Mouse (Mus musculus) small intestine, adult 2 months (tissue): ENCODE measurements around the gene Zc3hc1. TPM values are rescaled to one million over a fixed set of nuclear protein-coding genes. Genes with fewer than 3 reads are reported as not detected.

Experiments used
- H3K27ac ChIP-seq: fragments of 200-500 bp; 2 replicates; pipeline ENCODE4 v1.5.1; 2012; ENCODE audit warnings: low read depth, low read length, control low read depth, inconsistent platforms; ENCODE audit not compliant: insufficient read depth
- H3K27me3 ChIP-seq: fragments of 200-500 bp; 2 replicates; pipeline ENCODE4 v1.6.1; 2012; ENCODE audit warnings: mild to moderate bottlenecking, moderate library complexity, low read length, inconsistent platforms; ENCODE audit not compliant: control insufficient read depth, insufficient read depth
- H3K36me3 ChIP-seq: fragments of 200-500 bp; 2 replicates; pipeline ENCODE4 v1.6.1; 2012; ENCODE audit warnings: mild to moderate bottlenecking, low read length, control low read depth, inconsistent platforms; ENCODE audit not compliant: control insufficient read depth, insufficient read depth
- H3K4me1 ChIP-seq: fragments of 200-500 bp; 2 replicates; pipeline ENCODE4 v1.6.1; 2012; ENCODE audit warnings: low read length, inconsistent platforms, mixed read lengths; ENCODE audit not compliant: control insufficient read depth, insufficient read depth, insufficient read length
- H3K4me3 ChIP-seq: fragments of 200-500 bp; 2 replicates; pipeline ENCODE4 v1.5.1; 2012; ENCODE audit warnings: low read depth, mild to moderate bottlenecking, control low read depth, inconsistent platforms, low read length, moderate library complexity
- CTCF ChIP-seq: fragments of 200-500 bp; IDR thresholded peaks from 2 replicates; pipeline ENCODE4 v1.5.1; 2012; ENCODE audit warnings: low read depth, mild to moderate bottlenecking, control low read depth, inconsistent platforms, low read length, moderate library complexity, mixed read lengths; ENCODE audit not compliant: insufficient replicate concordance, insufficient read length; ENCODE audit errors: extremely low read depth
- POLR2A ChIP-seq: fragments of 200-500 bp; IDR thresholded peaks from 2 replicates; pipeline ENCODE4 v1.6.1; 2012; ENCODE audit warnings: low read depth, mild to moderate bottlenecking, control low read depth, inconsistent platforms, low read length, moderate library complexity
- WGBS: fragments of 180-500 bp; shearing (Covaris S2); methylation state at CpG from one replicate; pipeline ENCODE4 v1.1.7; 2018; 5-methylcytosine and 5-hydroxymethylcytosine counted together
- polyA plus RNA-seq: library from polyadenylated mRNA; depleted of rRNA; stranded (reverse); fragments of >200 nt; gene quantifications from 2 replicates; pipeline ENCODE4 v1.2.3, GENCODE M21; 2012; rRNA removed

The Zc3hc1 gene
- polyA plus RNA-seq, 1 experiment = 5.9 TPM

- H3K27ac ChIP-seq = no peak overlapping the region
- no peak overlapping the region for H3K4me3 ChIP-seq
- H3K36me3 ChIP-seq = no peaks in the 10 kb centered on the region
- H3K4me1 ChIP-seq = no peaks in the 10 kb centered on the region
- TF ChIP-seq POLR2A (no peak), CTCF (no peak)
- WGBS = 61% methylated on average over 6 of the region's 6 CpGs
- no peaks in the 10 kb centered on the region for H3K27me3 ChIP-seq
Observed at GRCm38 (mm10) chr6:30344032-30344431, 46.8 kb downstream of the Zc3hc1 start.

GRCm38 (mm10) chr6:30340231-30340873 lies 50.5 kb downstream of the Zc3hc1 start:
- Histone ChIP-seq H3K27ac (no peak overlapping the region), H3K4me1 (peaks cover 5% of the 10 kb centered on the region; the same call in 1 of the 2 replicates), H3K27me3 (no peaks in the 10 kb centered on the region), H3K4me3 (no peak overlapping the region), H3K36me3 (no peaks in the 10 kb centered on the region)
- TF ChIP-seq CTCF = no peak
- TF ChIP-seq POLR2A = no peak
- WGBS = 87% methylated on average over 4 of the region's 4 CpGs

- Histone ChIP-seq H3K4me1 (peaks cover 5% of the 10 kb centered on the region; the same call in 1 of the 2 replicates), H3K27ac (peak overlapping the region; percentile 3; the same call in 1 of the 2 replicates), H3K4me3 (peak overlapping the region; percentile 29), H3K36me3 (no peaks in the 10 kb centered on the region), H3K27me3 (no peaks in the 10 kb centered on the region)
- TF ChIP-seq POLR2A = no peak
- TF ChIP-seq CTCF = no peak
- WGBS = 2% methylated on average over 5 of the region's 5 CpGs
Observed at GRCm38 (mm10) chr6:30336912-30337311, 53.9 kb downstream of the Zc3hc1 start.

- TF ChIP-seq CTCF (no peak), POLR2A (no peak)
Observed at GRCm38 (mm10) chr6:30332262-30332661, 58.6 kb downstream of the Zc3hc1 start.

GRCm38 (mm10) chr6:30330706-30331105 lies 60.1 kb downstream of the Zc3hc1 start:
- Histone ChIP-seq H3K4me3 (no peak overlapping the region), H3K27ac (no peak overlapping the region), H3K27me3 (no peaks in the 10 kb centered on the region), H3K4me1 (0 out of 2 replicates have a peak, but pooled peaks cover 2% of the 10 kb centered on the region), H3K36me3 (no peaks in the 10 kb centered on the region)
- WGBS = 73% methylated on average over 5 of the region's 5 CpGs
- TF ChIP-seq POLR2A (no peak), CTCF (no peak)

More at GRCm38 (mm10) chr6:30332262-30332661, 58.6 kb downstream of the Zc3hc1 start:
- Histone ChIP-seq H3K4me1 (peaks cover 5% of the 10 kb centered on the region; the same call in 1 of the 2 replicates), H3K4me3 (no peak overlapping the region), H3K27me3 (no peaks in the 10 kb centered on the region), H3K36me3 (no peaks in the 10 kb centered on the region), H3K27ac (no peak overlapping the region)
- WGBS = 14% methylated on average over 4 of the region's 4 CpGs

GRCm38 (mm10) chr6:30325932-30326501 lies 64.8 kb downstream of the Zc3hc1 start:
- no peak overlapping the region for H3K27ac ChIP-seq
- H3K4me1 ChIP-seq = peaks cover 3% of the 10 kb centered on the region; the same call in 1 of the 2 replicates
- 51% methylated on average over 3 of the region's 4 CpGs for WGBS
- TF ChIP-seq POLR2A = no peak
- TF ChIP-seq CTCF = no peak
- H3K4me3 ChIP-seq = no peak overlapping the region
- no peaks in the 10 kb centered on the region for H3K27me3 ChIP-seq
- H3K36me3 ChIP-seq = no peaks in the 10 kb centered on the region

- Histone ChIP-seq H3K27me3 (no peaks in the 10 kb centered on the region), H3K4me1 (peaks cover 4% of the 10 kb centered on the region; the same call in 1 of the 2 replicates), H3K27ac (no peak overlapping the region), H3K4me3 (no peak overlapping the region), H3K36me3 (no peaks in the 10 kb centered on the region)
- TF ChIP-seq CTCF = no peak
- TF ChIP-seq POLR2A = no peak
- 49% methylated on average over 4 of the region's 4 CpGs for WGBS
Observed at GRCm38 (mm10) chr6:30321002-30321401, 69.8 kb downstream of the Zc3hc1 start.

GRCm38 (mm10) chr6:30319216-30319615 lies 71.6 kb downstream of the Zc3hc1 start:
- H3K27ac ChIP-seq = no peak overlapping the region
- H3K27me3 ChIP-seq = no peaks in the 10 kb centered on the region
- WGBS = 76% methylated on average over 5 of the region's 5 CpGs
- peaks cover 2% of the 10 kb centered on the region; the same call in 1 of the 2 replicates for H3K4me1 ChIP-seq
- H3K4me3 ChIP-seq = no peak overlapping the region
- H3K36me3 ChIP-seq = no peaks in the 10 kb centered on the region
- TF ChIP-seq CTCF (no peak), POLR2A (no peak)

Other genes with a start within 250 kb of the Zc3hc1 start
- gene Ube2h, start 86.5 kb downstream of the Zc3hc1 start, polyA plus RNA-seq = 37.8 and 97.7 TPM in 2 replicates
- gene Klhdc10, start 10.8 kb upstream of the Zc3hc1 start, polyA plus RNA-seq = 6.6 and 7.1 TPM in 2 replicates
- gene Tmem209, start 118.8 kb upstream of the Zc3hc1 start, polyA plus RNA-seq = 7.3 and 11.4 TPM in 2 replicates
- gene Ssmem1, start 118.8 kb upstream of the Zc3hc1 start, polyA plus RNA-seq = not detected in 2 replicates
- gene Cpa2, start 150.6 kb upstream of the Zc3hc1 start, polyA plus RNA-seq = 0.90 and 296 TPM in 2 replicates
- not detected in 2 replicates for gene Cpa4, start 177.3 kb upstream of the Zc3hc1 start, polyA plus RNA-seq
- not detected in 2 replicates for gene Cpa5, start 220.0 kb upstream of the Zc3hc1 start, polyA plus RNA-seq
- gene Cpa1, start 248.2 kb upstream of the Zc3hc1 start, polyA plus RNA-seq = 10.6 and 5,018 TPM in 2 replicates